Mouse (Mus musculus): ENCODE data around the gene Drc7. TPM values are rescaled to one million over a fixed set of nuclear protein-coding genes. Genes with fewer than 3 reads are reported as not detected.

The Drc7 gene
- total RNA-seq, 1 experiment from 2014 or later, result not detected

GRCm38 (mm10) chr8:95059812-95060533 is 5.1 kb downstream of the Drc7 start:
- DNase-seq, result no peak

GRCm38 (mm10) chr8:95064531-95064930 is 9.6 kb downstream of the Drc7 start:
- no peak for DNase-seq

- peak; percentile 84 for DNase-seq
Observed at GRCm38 (mm10) chr8:95067582-95067981, 12.7 kb downstream of the Drc7 start.

GRCm38 (mm10) chr8:95075504-95075903 is 20.6 kb downstream of the Drc7 start:
- DNase-seq, result no peak

GRCm38 (mm10) chr8:95076151-95076550 is 21.2 kb downstream of the Drc7 start:
- DNase-seq, result peak; percentile 50

GRCm38 (mm10) chr8:95078055-95078454 is 23.2 kb downstream of the Drc7 start:
- no peak for DNase-seq

GRCm38 (mm10) chr8:95079305-95079704 is 24.4 kb downstream of the Drc7 start:
- DNase-seq, result no peak

GRCm38 (mm10) chr8:95080381-95081341 is 25.8 kb downstream of the Drc7 start, which contains the start of gene Katnb1:
Gene Katnb1 (plus strand): TSS chr8:95081186.
- DNase-seq, result peak; percentile 97

- DNase-seq, result peak; percentile 52
Observed at GRCm38 (mm10) chr8:95081650-95082049, 26.7 kb downstream of the Drc7 start.

- no peak for DNase-seq
Observed at GRCm38 (mm10) chr8:95084261-95084660, 29.4 kb downstream of the Drc7 start.

GRCm38 (mm10) chr8:95084744-95085431 is 30.0 kb downstream of the Drc7 start:
- no peak for DNase-seq

GRCm38 (mm10) chr8:95085432-95086141 is 30.7 kb downstream of the Drc7 start:
- no peak for DNase-seq

GRCm38 (mm10) chr8:95093574-95093973 is 38.7 kb downstream of the Drc7 start:
- DNase-seq, result no peak

GRCm38 (mm10) chr8:95099009-95099408 is 44.1 kb downstream of the Drc7 start:
- peak; percentile 90 for DNase-seq

- DNase-seq, result no peak
Observed at GRCm38 (mm10) chr8:95101972-95102371, 47.1 kb downstream of the Drc7 start.

- DNase-seq, result no peak
Observed at GRCm38 (mm10) chr8:95107306-95107705, 52.4 kb downstream of the Drc7 start.

- DNase-seq, result no peak
Observed at GRCm38 (mm10) chr8:95112594-95112993, 57.7 kb downstream of the Drc7 start.

GRCm38 (mm10) chr8:95113108-95113507 is 58.2 kb downstream of the Drc7 start:
- peak; percentile 56 for DNase-seq

GRCm38 (mm10) chr8:95113750-95114149 is 58.8 kb downstream of the Drc7 start:
- DNase-seq, result peak; percentile 52

GRCm38 (mm10) chr8:95123455-95123854 is 68.6 kb downstream of the Drc7 start:
- DNase-seq, result no peak

GRCm38 (mm10) chr8:95126497-95126896 is 71.6 kb downstream of the Drc7 start:
- no peak for DNase-seq

GRCm38 (mm10) chr8:95127658-95128057 is 72.8 kb downstream of the Drc7 start:
- no peak for DNase-seq
